Mouse (Mus musculus) midbrain, embryonic 14.5 days (tissue): ENCODE data around the gene Slc25a34. TPM values are rescaled to one million over a fixed set of nuclear protein-coding genes. Genes with fewer than 3 reads are reported as not detected.
A peak's percentile ranks its signal among the peaks of the same experiment; 100 is the strongest.

Experiments used
- ATAC-seq: fragments of 200-750 bp; cut with Nextera tagmentation; 2 replicates; pipeline ENCODE4 v1.8.0; 2017; ENCODE audit warnings: moderate number of reproducible peaks, moderate library complexity; ENCODE audit not compliant: low FRiP score, low TSS enrichment
- DNase-seq: peaks from one replicate; pipeline ENCODE4 v3.0.0-alpha.2; 2015
- H3K27ac ChIP-seq: fragments of 300-500 bp; sonication (generic); replicated peaks from 2 replicates; pipeline ENCODE4 v1.5.1; 2014; ENCODE audit warnings: mild to moderate bottlenecking, low read depth, low read length, moderate library complexity
- H3K27me3 ChIP-seq: fragments of 300-500 bp; sonication (generic); 2 replicates; pipeline ENCODE4 v1.6.1; 2014; ENCODE audit warnings: low read length, control low read depth, mixed read lengths; ENCODE audit not compliant: control insufficient read depth, insufficient read depth
- H3K36me3 ChIP-seq: fragments of 300-500 bp; sonication (generic); 2 replicates; pipeline ENCODE4 v1.6.1; 2014; ENCODE audit warnings: low read length, control low read depth; ENCODE audit not compliant: control insufficient read depth, insufficient read depth
- H3K4me1 ChIP-seq: fragments of 300-500 bp; sonication (generic); 2 replicates; pipeline ENCODE4 v1.6.1; 2014; ENCODE audit warnings: mild to moderate bottlenecking, antibody characterized with exemption, low read length, control low read depth; ENCODE audit not compliant: control insufficient read depth, insufficient read depth
- H3K4me2 ChIP-seq: fragments of 300-500 bp; sonication (generic); 2 replicates; pipeline ENCODE4 v1.6.1; 2014; ENCODE audit warnings: mild to moderate bottlenecking, low read length, moderate library complexity
- H3K4me3 ChIP-seq: fragments of 300-500 bp; sonication (generic); replicated peaks from 2 replicates; pipeline ENCODE4 v1.5.1; 2014; ENCODE audit warnings: low read depth, low read length
- H3K9ac ChIP-seq: fragments of 300-500 bp; sonication (generic); replicated peaks from 2 replicates; pipeline ENCODE4 v1.6.1; 2014; ENCODE audit warnings: mild to moderate bottlenecking, low read length, moderate library complexity
- H3K9me3 ChIP-seq: fragments of 300-500 bp; sonication (generic); 2 replicates; pipeline ENCODE4 v1.6.1; 2016; ENCODE audit warnings: low read length, control low read depth, mixed read lengths; ENCODE audit not compliant: control insufficient read depth
- WGBS: fragments of 180-500 bp; shearing (Covaris S2); extraction: QIAGEN DNeasy Blood & Tissue Kit; methylation state at CpG from one replicate; pipeline ENCODE4 v1.1.7; 2014; 5-methylcytosine and 5-hydroxymethylcytosine counted together
- polyA plus RNA-seq: library from polyadenylated mRNA; unstranded; fragments of >200 nt; fragmentation: Nextera tagmentation; extraction: Ambion mirVana; gene quantifications from 2 replicates; pipeline ENCODE4 v1.2.1, GENCODE M21; 2014

The Slc25a34 gene
- polyA plus RNA-seq, 1 experiment from 2014 or later, result 0.11 TPM

- Histone ChIP-seq H3K4me1 (no peaks in the 10 kb centered on the region), H3K27me3 (no peaks in the 10 kb centered on the region), H3K9me3 (no peaks in the 10 kb centered on the region), H3K9ac (no peak overlapping the region), H3K36me3 (peaks cover 10% of the 10 kb centered on the region; the same call in 1 of the 2 replicates), H3K4me3 (no peak overlapping the region), H3K27ac (no peak overlapping the region), H3K4me2 (no peak overlapping the region)
- DNase-seq (peak; percentile 92), ATAC-seq (peak; percentile 62; the same call in 1 of the 2 replicates)
- WGBS, result 44% methylated on average over 27 of the region's 27 CpGs
These were observed 48.6 kb downstream of the Slc25a34 start for GRCm38 (mm10) chr4:141574789-141575702.

GRCm38 (mm10) chr4:141573359-141573966, 50.2 kb downstream of the Slc25a34 start:
- Histone ChIP-seq H3K9ac (no peak overlapping the region), H3K4me2 (no peak overlapping the region), H3K4me1 (no peaks in the 10 kb centered on the region), H3K4me3 (no peak overlapping the region), H3K36me3 (0 out of 2 replicates have a peak, but pooled peaks cover 6% of the 10 kb centered on the region), H3K27ac (no peak overlapping the region), H3K9me3 (no peaks in the 10 kb centered on the region), H3K27me3 (no peaks in the 10 kb centered on the region)
- ATAC-seq (no peak), DNase-seq (no peak)
- WGBS, result 75% methylated on average over 6 of the region's 6 CpGs

GRCm38 (mm10) chr4:141572668-141573358, 50.8 kb downstream of the Slc25a34 start:
- Histone ChIP-seq H3K4me2 (no peak overlapping the region), H3K27me3 (no peaks in the 10 kb centered on the region), H3K4me1 (no peaks in the 10 kb centered on the region), H3K9ac (no peak overlapping the region), H3K4me3 (no peak overlapping the region), H3K9me3 (no peaks in the 10 kb centered on the region), H3K27ac (no peak overlapping the region), H3K36me3 (0 out of 2 replicates have a peak, but pooled peaks cover 6% of the 10 kb centered on the region)
- no peak for DNase-seq
- 80% methylated on average over 7 of the region's 7 CpGs for WGBS
- no peak for ATAC-seq

GRCm38 (mm10) chr4:141571934-141572333, 51.7 kb downstream of the Slc25a34 start:
- 79% methylated on average over 10 of the region's 10 CpGs for WGBS
- H3K9ac ChIP-seq, result no peak overlapping the region
- no peak for DNase-seq

GRCm38 (mm10) chr4:141571337-141571739, 52.3 kb downstream of the Slc25a34 start:
- WGBS, result 76% methylated on average over 6 of the region's 6 CpGs
- Histone ChIP-seq H3K27me3 (no peaks in the 10 kb centered on the region), H3K4me3 (no peak overlapping the region), H3K9me3 (no peaks in the 10 kb centered on the region), H3K27ac (no peak overlapping the region), H3K9ac (no peak overlapping the region), H3K36me3 (no peaks in the 10 kb centered on the region), H3K4me2 (no peak overlapping the region), H3K4me1 (no peaks in the 10 kb centered on the region)
- ATAC-seq (no peak), DNase-seq (no peak)

More at GRCm38 (mm10) chr4:141571934-141572333, 51.7 kb downstream of the Slc25a34 start:
- Histone ChIP-seq H3K4me1 (no peaks in the 10 kb centered on the region), H3K27me3 (no peaks in the 10 kb centered on the region), H3K4me3 (no peak overlapping the region), H3K36me3 (0 out of 2 replicates have a peak, but pooled peaks cover 2% of the 10 kb centered on the region), H3K27ac (no peak overlapping the region), H3K9me3 (no peaks in the 10 kb centered on the region), H3K4me2 (no peak overlapping the region)
- ATAC-seq, result no peak

GRCm38 (mm10) chr4:141570821-141571220, 52.8 kb downstream of the Slc25a34 start:
- Histone ChIP-seq H3K27me3 (no peaks in the 10 kb centered on the region), H3K4me3 (no peak overlapping the region), H3K36me3 (no peaks in the 10 kb centered on the region), H3K9me3 (no peaks in the 10 kb centered on the region), H3K4me1 (no peaks in the 10 kb centered on the region), H3K9ac (no peak overlapping the region), H3K4me2 (no peak overlapping the region), H3K27ac (no peak overlapping the region)
- DNase-seq (no peak), ATAC-seq (no peak)
- WGBS, result 75% methylated on average over 1 of the region's 1 CpGs

- no peaks in the 10 kb centered on the region for H3K4me1 ChIP-seq
- H3K9ac ChIP-seq, result no peak overlapping the region
- 75% methylated on average over 6 of the region's 6 CpGs for WGBS
- no peaks in the 10 kb centered on the region for H3K27me3 ChIP-seq
- DNase-seq, result no peak
- H3K36me3 ChIP-seq, result no peaks in the 10 kb centered on the region
- no peaks in the 10 kb centered on the region for H3K9me3 ChIP-seq
- no peak for ATAC-seq
- no peak overlapping the region for H3K4me3 ChIP-seq
- no peak overlapping the region for H3K4me2 ChIP-seq
- no peak overlapping the region for H3K27ac ChIP-seq
These were observed 53.6 kb downstream of the Slc25a34 start for GRCm38 (mm10) chr4:141570004-141570403.

GRCm38 (mm10) chr4:141568966-141569365, 54.7 kb downstream of the Slc25a34 start:
- Histone ChIP-seq H3K27me3 (no peaks in the 10 kb centered on the region), H3K9me3 (no peaks in the 10 kb centered on the region), H3K27ac (no peak overlapping the region), H3K9ac (no peak overlapping the region), H3K4me3 (no peak overlapping the region), H3K4me2 (no peak overlapping the region), H3K4me1 (no peaks in the 10 kb centered on the region), H3K36me3 (no peaks in the 10 kb centered on the region)
- no peak for ATAC-seq
- no peak for DNase-seq
- 83% methylated on average over 5 of the region's 5 CpGs for WGBS
